Mouse (Mus musculus): ENCODE measurements at regions not wholly inside any gene's neighbourhood (a gene's known extent, or its start where the extent isn't known, plus 50 kb on each side); places are given as distances from the start of the nearest gene placed in this dataset.

DNA sequence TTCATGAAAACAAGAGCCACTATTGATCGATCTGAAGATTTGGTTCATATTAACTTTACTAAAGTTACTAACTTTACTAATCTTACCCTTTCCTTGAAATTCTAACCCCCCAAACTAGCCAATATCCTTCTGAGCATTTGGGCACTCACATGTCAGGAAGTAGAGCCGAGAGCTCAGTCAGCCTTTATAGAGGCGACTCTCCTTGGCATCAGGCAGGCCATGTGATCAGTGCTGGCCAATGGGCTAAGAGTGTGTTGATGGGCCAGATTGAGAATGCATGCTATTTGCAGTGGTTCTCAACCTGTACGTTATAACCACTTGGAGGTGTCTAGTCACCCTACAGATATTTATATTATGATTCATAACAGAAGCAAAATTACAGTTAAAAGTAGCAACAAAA is 69.6 kb upstream of the Slc35b4 start:
- no peak for DNase-seq (ENCODE audit: low spot score)

DNA sequence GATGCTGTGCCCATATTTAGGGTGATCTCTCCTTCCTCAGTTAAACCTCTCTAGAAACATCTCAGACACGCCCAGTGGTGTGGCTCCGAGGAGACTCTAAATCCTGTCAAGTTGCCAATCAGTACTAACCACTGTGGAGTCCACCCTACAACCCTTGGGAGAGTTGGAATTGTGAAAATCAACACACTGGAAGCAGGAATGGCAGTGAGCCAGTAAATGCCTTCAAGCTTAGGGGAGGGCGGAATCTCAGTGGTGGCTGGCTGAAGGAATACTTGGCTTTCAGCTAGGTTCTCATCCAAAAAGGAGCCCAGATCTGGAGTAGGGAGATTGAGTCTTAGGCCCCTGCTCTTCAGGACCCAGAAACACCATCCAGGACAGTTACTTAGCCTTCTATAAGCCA is 66.1 kb upstream of the Slc35b4 start:
- DNase-seq (ENCODE audit: low spot score), result no peak

DNA sequence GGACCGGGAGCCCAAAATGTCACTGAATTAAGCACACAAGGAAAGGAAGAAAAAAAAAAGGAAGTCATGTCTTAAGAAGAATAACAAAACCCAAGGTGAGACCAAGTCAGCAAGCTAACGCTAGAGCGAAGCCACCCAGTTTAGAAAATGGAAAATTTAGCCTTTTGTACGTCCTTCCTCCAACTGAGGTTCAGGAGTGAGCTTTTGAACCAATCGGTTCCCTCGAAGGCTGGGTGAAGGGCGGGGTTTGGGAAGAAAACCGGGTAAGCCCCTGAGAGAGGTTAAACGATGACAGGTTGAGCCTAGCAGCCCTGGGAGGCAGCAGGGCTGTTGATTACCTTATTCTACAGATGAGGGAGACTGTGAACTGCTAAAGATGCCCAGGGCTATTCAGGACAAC is 65.6 kb upstream of the Slc35b4 start:
- no peak for DNase-seq (ENCODE audit: low spot score)

DNA sequence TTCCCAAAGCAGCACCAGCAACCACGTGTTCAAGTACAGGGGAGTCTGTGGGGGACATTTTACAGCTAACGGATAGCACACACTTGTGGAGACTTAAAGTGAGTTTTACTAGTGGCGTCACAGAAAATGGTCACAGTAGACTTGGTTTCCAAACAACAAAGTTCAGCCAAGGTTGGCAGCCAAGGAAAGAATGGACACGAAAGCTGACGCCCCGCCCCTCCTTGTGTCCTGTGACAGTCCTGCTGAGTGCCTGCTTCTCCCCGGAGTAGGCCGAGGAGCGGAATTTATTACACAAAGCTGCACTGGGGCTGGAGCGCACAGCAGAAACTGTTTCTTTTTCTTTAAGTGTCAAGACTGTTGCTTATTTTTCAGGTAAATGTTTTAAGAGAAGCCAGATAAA is 58.2 kb upstream of the Slc35b4 start:
- DNase-seq (ENCODE audit: low spot score), result no peak

DNA sequence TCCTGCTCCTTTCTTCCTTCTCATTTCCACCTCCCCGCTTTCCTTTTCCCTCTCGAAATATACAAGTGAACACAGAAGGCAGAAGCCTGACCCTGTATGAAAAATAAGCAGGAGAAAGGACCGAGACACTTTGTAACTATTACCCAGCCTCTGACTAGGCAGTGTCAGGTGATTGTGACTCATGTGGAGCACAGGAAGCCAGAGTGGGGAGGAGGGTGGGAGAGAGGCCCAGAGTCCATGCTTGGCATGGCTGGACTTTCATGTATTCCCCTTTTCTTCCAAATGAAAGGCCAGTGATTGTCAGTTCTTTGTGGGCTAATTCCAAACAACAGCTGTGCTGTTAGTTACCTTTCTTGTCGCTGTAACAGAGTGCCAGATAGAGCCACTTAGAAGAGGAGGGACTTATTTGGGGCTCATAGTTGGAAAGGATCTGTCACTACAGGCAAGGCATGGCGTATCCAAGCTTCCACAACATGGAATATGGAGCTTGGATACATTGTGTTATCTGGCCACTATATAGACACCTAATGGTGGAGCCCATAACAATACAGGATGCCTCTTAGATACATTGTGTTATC is 57.6 kb upstream of the Slc35b4 start:
- DNase-seq (ENCODE audit: low spot score), result no peak

DNA sequence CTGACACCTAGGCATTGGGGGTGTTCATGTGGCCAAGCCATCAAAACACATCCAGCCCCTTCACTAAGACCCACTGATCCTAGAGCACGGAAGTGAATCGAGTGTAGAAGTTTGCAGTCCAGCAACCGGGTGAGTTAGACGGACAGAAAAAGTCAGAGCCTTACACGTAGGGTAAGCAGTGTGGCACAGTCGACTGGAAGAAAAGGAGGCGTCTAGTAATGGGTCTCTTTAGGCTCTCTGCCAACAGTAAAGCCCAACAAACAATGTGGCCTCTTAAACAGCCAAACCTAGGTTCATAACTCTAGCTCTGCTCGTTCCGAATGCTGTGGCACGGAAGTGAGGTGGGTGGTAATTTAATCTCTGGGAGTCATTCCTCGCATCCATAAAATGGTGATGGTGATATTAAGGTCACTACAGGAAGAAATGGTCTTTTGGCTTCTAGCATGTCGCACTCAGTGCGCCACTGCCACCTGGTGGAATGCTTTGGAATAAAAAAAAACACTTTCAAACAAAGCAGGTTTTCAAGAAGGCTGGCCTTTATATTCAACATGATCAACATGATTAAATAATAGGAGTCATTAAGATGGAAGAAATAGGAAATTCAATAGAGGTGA is 54.0 kb upstream of the Slc35b4 start:
- DNase-seq (ENCODE audit: low spot score), result peak; percentile 49

DNA sequence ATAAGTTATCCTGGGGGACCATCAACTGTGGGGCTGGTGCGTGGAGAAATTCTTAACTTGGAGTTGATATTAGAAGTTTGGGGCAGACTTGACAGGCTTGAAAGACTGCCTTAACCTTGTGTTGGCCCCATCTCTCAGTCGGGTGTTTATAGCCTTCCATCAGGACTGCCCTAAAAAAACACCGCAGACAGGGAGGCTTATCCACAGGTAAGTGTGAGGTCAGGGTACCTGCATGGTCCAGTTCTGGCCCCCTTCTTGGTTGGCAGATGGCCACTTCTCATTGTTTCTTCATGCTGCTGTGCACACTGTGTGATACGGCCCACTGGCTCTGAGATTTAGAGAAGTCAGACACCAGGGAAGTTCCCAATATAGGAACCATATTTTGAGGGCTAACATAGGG is 50.2 kb upstream of the Slc35b4 start:
- no peak for DNase-seq (ENCODE audit: low spot score)
